Mouse (Mus musculus) heart, postnatal 25 days (tissue): Measurements from ENCODE around the gene Irgm2. TPM values are rescaled to one million over a fixed set of nuclear protein-coding genes. Genes with fewer than 3 reads are reported as not detected.

Experiments
- DNase-seq: peaks from one replicate; pipeline ENCODE4 v3.0.0; 2022; ENCODE audit warnings: low spot score
- intact Hi-C: fragments of 180-260 bp; cut with DNase I; formaldehyde crosslinking; loops from one replicate; pipeline ENCODE4 v1.15.1; 2025
- total RNA-seq, 2 experiments: library from RNA; stranded (reverse); gene quantifications; 2 replicates each; pipeline ENCODE4 v1.2.3; 2021

Gene Irgm2
- total RNA-seq, 2 experiments from 2014 or later = 9.3 to 10.7 TPM

- intact Hi-C loops = no loop called here
- no peak for DNase-seq
These were observed 50.0 kb downstream of the Irgm2 start for GRCm38 (mm10) chr11:58249203-58249981.

DNA sequence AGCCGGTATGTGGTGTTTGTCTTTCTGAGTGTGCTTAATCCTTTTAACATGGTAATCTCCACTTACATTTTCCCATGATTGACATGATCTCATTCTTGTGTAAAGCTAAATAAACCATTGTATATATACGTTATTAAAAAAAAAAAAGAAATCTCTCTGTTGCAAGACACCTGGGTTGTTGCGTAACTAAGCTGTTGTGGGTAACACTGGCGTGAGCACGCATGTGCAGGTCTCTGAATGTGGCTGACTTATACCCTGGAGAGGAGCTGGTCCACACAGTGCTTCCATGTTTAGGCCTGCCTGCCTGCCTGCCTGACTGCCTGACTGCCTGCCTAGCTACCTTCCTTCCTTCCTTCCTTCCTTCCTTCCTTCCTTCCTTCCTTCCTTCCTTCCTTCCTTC is 51.1 kb downstream of the Irgm2 start:
- DNase-seq = no peak
- intact Hi-C loops = no loop called here

DNA sequence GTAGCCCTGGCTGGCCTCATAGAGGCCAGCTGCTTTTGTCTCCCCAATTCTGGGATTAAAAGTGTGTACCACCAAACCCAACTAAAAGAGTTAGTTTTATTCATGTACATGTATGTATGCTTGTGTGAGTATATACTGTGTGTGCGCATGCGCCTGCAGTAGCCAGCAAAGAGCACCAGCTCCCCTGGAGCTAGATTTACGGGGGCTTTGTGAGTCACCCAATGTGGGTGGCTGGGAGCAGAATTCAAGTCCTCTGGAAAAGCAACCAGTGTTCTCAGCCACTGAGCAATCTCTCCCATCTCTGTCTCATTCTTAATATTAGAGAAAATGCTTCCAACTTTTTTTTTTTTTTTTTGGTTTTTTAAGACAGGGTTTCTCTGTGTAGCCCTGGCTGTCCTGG is 55.0 kb downstream of the Irgm2 start:
- intact Hi-C loops = no loop called here
- DNase-seq = no peak

DNA sequence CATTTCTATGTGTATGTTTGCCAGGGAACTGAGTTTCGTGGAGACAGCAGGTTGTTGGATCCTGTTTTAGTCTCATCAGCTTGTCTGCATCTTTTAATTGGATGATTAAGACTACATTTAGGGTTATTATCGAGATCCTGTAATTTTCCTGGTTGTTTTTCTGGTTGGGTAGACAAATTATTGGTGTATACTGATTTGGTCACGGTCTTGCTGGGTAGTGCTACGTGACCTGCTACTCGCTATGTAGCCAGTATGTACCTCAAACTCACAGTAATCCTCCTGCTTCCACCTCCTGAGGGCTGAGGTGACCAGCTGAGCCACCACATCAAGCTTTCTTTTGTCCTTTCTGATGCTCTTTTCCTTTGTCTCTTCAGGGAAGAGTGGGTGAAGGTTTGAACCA is 58.4 kb downstream of the Irgm2 start:
- intact Hi-C loops = no loop called here
- DNase-seq = no peak

GRCm38 (mm10) chr11:58260156-58260555 is 60.7 kb downstream of the Irgm2 start:
- intact Hi-C loops = no loop called here
- no peak for DNase-seq

- DNase-seq = no peak
- intact Hi-C loops = no loop called here
These were observed 62.4 kb downstream of the Irgm2 start for GRCm38 (mm10) chr11:58261826-58262225.

DNA sequence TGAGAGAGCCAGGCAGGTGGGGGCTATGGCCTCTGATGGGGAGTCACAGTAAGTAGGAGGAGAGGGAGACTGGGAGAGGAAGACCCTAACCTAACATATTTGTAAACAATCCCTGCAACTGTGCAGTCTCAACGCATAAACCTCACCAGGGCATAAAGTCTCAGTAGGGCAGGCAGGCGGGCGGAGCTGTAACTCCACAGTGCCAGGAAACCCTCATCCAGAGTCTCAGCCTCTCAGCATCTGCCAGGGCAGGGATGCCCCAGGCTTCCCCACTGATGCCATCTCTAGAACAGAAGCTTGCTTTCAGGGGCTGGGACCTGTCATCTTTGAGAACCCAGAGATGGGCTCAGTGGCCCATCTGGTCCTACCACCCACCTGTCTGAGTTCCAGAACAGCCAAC is 62.9 kb downstream of the Irgm2 start:
- DNase-seq = no peak
- intact Hi-C loops = no loop called here

- intact Hi-C loops = no loop called here
- DNase-seq = no peak
These were observed 64.1 kb downstream of the Irgm2 start for GRCm38 (mm10) chr11:58263516-58263915.

- intact Hi-C loops = no loop called here
- no peak for DNase-seq
These were observed 65.1 kb downstream of the Irgm2 start for GRCm38 (mm10) chr11:58264546-58264945.

GRCm38 (mm10) chr11:58268285-58268684 is 68.9 kb downstream of the Irgm2 start:
- intact Hi-C loops = no loop called here
- no peak for DNase-seq

Other genes with a start within 250 kb of the Irgm2 start
- gene Larp1, start 190.6 kb upstream of the Irgm2 start, total RNA-seq = 10 to 100 TPM; 52.1 to 53.0 TPM
- not detected for gene Gm12248, start 106.5 kb upstream of the Irgm2 start, total RNA-seq
- gene Cnot8, start 95.5 kb upstream of the Irgm2 start, total RNA-seq = 10 to 100 TPM; 36.0 to 36.4 TPM
- gene Gemin5, start 31.1 kb upstream of the Irgm2 start, total RNA-seq = 1 to 10 TPM; 8.5 to 8.9 TPM
- gene Mrpl22, start 28.0 kb upstream of the Irgm2 start, total RNA-seq = 10 to 100 TPM; 46.2 to 50.7 TPM
- 1 to 10 TPM; 6.4 TPM for gene Igtp, start 62 bp upstream of the Irgm2 start, total RNA-seq
- gene 4930438A08Rik, start 75.2 kb downstream of the Irgm2 start, total RNA-seq = not detected
- 1 to 10 TPM; 3.7 to 4.1 TPM for gene Zfp692, start 107.5 kb downstream of the Irgm2 start, total RNA-seq
- gene Zfp672, start 130.7 kb downstream of the Irgm2 start, total RNA-seq = 10 to 100 TPM; 42.9 to 43.5 TPM
- 10 to 100 TPM; 33.7 to 35.1 TPM for gene Sh3bp5l, start 131.1 kb downstream of the Irgm2 start, total RNA-seq
- under 1 TPM in 1 of 2 experiments, not detected in 1; 0.31 TPM for gene Lypd8, start 179.4 kb downstream of the Irgm2 start, total RNA-seq
- gene 1810065E05Rik, start 221.5 kb downstream of the Irgm2 start, total RNA-seq = not detected
- gene Gm12253, start 232.9 kb downstream of the Irgm2 start, total RNA-seq = not detected